Mouse (Mus musculus): ENCODE measurements around the gene Gal3st2b.
"Not testable (repeated sequence)": the region's sequence is repeated elsewhere in the genome, so short reads cannot be mapped to it uniquely, and the experiment has no call there.

Gene Gal3st2b

GRCm38 (mm10) chr1:93986167-93986566 is 68.1 kb downstream of the Gal3st2b start:
- DNase-seq, result no peak

GRCm38 (mm10) chr1:93988786-93989185 is 70.7 kb downstream of the Gal3st2b start:
- no peak for DNase-seq

- not testable (repeated sequence) for DNase-seq
Observed at GRCm38 (mm10) chr1:93990209-93990608, 72.1 kb downstream of the Gal3st2b start, which contains the start of gene Gal3st2c. Gene Gal3st2c (plus strand): TSS chr1:93990509.

- not testable (repeated sequence) for DNase-seq
Observed at GRCm38 (mm10) chr1:93991068-93991467, 73.0 kb downstream of the Gal3st2b start.

GRCm38 (mm10) chr1:93991491-93991890 is 73.4 kb downstream of the Gal3st2b start:
- DNase-seq, result not testable (repeated sequence)
